Mouse (Mus musculus): ENCODE data around the gene Prrg2. TPM values are rescaled to one million over a fixed set of nuclear protein-coding genes. Genes with fewer than 3 reads are reported as not detected.

Gene Prrg2
- polyA plus RNA-seq, 1 experiment from 2014 or later: 14.5 TPM

DNA sequence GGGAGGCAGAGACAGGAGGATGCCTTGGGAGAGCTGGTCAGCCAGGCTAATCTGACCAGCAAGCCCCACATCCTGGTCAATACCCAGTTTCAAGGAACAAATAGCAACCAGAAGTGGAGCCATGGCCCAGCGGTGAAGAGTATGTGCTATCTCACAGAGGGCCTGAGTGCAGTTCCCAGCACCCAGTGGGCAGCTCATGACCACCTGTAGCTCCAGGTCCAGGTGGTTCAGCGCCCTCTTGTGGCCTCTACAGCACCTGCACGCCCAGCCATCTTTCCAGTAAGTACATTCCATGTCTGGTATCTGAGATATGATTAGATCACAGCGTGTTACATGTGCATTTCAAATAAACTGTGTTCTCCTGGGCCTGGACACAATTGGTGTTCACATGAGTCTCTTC, 23.6 kb upstream of the Prrg2 start:
- peaks cover 28% of the 10 kb centered on the region for H3K36me3 ChIP-seq
- H3K27ac ChIP-seq: no peak overlapping the region
- peaks cover 2% of the 10 kb centered on the region; the same call in 1 of the 2 replicates for H3K4me1 ChIP-seq (replicated peaks)
- WGBS: 80% methylated on average over 4 of the region's 4 CpGs
- no peak overlapping the region for H3K9ac ChIP-seq (replicated peaks)
- H3K27me3 ChIP-seq: no peaks in the 10 kb centered on the region
- H3K4me2 ChIP-seq (replicated peaks): no peak overlapping the region
- H3K9me3 ChIP-seq: no peaks in the 10 kb centered on the region
- no peak overlapping the region for H3K4me3 ChIP-seq (replicated peaks)
- no peak for ATAC-seq

DNA sequence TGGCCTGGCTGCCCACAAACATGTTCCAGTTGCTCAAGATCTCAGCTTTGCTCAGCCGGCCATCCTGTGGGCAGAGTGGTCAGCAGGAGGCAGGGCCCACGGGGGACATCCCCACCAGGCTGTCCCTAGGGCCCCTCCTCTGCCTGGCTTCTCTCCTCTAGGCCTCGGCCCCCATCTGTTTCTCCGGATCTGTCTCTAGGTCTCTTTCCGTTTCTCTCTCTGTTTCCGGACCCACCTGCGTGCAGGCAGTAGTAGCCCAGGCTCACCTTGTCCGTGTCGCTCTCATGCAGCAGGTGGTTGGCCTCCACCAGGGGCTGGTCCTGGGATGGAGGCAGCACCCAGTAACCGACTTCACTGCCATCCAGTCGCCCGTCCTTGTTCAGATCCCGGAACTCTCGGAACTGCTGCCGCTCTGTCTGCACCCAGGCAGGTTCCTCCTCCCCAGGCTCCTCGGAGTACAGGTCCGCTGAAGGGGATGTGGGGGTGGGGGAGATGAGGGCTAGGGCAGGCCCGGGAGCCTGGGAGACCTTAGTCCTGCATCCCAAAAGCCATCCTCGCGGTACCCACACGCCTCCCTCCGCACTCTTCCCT, 20.9 kb upstream of the Prrg2 start:
- H3K36me3 ChIP-seq: peaks cover 28% of the 10 kb centered on the region
- 87% methylated on average over 22 of the region's 22 CpGs for WGBS
- no peaks in the 10 kb centered on the region for H3K27me3 ChIP-seq
- no peak for ATAC-seq
- no peak overlapping the region for H3K9ac ChIP-seq (replicated peaks)
- no peak overlapping the region for H3K27ac ChIP-seq
- no peaks in the 10 kb centered on the region for H3K9me3 ChIP-seq
- 0 out of 2 replicates have a peak, but pooled peaks cover 4% of the 10 kb centered on the region for H3K4me1 ChIP-seq (replicated peaks)
- H3K4me3 ChIP-seq (replicated peaks): no peak overlapping the region
- no peak overlapping the region for H3K4me2 ChIP-seq (replicated peaks)

DNA sequence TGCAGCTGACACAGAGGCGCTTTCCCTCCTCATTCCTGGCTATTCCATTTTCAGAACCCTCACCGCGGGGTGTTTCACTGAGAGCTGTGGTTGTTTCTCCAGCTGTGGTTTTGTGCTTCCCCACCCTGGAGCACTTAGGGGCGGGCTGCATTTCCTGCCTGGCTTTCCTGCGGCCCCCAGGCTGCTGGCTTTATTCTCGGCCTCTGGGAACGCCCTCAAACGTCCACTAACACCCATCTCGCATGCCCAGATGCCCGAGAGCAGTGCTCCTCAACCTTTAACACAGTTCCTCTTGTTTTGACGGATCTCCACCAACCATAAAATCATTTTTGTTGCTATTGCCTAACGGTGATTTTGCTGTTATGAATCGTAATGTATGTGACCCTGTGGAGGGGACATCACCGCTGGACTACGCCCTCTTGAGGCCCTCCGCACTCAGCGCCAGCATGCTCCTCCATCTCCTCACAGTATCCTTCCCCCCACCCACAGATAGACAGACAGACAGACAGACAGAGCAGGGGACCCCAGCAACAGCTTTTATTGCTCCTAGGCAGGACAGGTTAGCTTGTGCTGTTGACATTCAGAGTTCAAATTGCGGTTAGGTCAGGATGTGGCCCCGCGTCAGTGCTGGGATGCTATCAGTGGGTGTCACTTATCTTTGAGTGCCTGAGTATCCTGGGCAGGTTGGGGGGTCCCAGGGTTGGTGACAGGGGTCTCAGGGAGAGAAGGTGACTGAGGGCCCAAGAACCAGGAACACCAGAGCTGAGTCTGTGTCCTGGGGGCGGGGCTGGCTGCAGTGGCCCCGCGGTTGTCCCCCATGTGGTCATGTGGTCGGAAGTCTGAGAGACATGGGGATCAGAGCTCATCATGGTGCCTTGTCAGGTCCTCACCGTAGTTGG, 20.2 kb upstream of the Prrg2 start:
- no peak for ATAC-seq
- H3K4me3 ChIP-seq (replicated peaks): no peak overlapping the region
- no peaks in the 10 kb centered on the region for H3K9me3 ChIP-seq
- no peaks in the 10 kb centered on the region for H3K27me3 ChIP-seq
- no peak overlapping the region for H3K4me2 ChIP-seq (replicated peaks)
- H3K36me3 ChIP-seq: peaks cover 30% of the 10 kb centered on the region
- no peak overlapping the region for H3K9ac ChIP-seq (replicated peaks)
- WGBS: 79% methylated on average over 25 of the region's 25 CpGs
- H3K27ac ChIP-seq: no peak overlapping the region
- 0 out of 2 replicates have a peak, but pooled peaks cover 4% of the 10 kb centered on the region for H3K4me1 ChIP-seq (replicated peaks)

- 45% methylated on average over 5 of the region's 5 CpGs for WGBS
- no peaks in the 10 kb centered on the region for H3K9me3 ChIP-seq
- H3K27me3 ChIP-seq: no peaks in the 10 kb centered on the region
- no peak overlapping the region for H3K4me2 ChIP-seq (replicated peaks)
- H3K4me3 ChIP-seq (replicated peaks): no peak overlapping the region
- H3K9ac ChIP-seq (replicated peaks): no peak overlapping the region
- no peak overlapping the region for H3K27ac ChIP-seq
- 0 out of 2 replicates have a peak, but pooled peaks cover 4% of the 10 kb centered on the region for H3K4me1 ChIP-seq (replicated peaks)
- peaks cover 31% of the 10 kb centered on the region for H3K36me3 ChIP-seq
- no peak for ATAC-seq
These were observed 18.5 kb upstream of the Prrg2 start for GRCm38 (mm10) chr7:45081016-45081415.

DNA sequence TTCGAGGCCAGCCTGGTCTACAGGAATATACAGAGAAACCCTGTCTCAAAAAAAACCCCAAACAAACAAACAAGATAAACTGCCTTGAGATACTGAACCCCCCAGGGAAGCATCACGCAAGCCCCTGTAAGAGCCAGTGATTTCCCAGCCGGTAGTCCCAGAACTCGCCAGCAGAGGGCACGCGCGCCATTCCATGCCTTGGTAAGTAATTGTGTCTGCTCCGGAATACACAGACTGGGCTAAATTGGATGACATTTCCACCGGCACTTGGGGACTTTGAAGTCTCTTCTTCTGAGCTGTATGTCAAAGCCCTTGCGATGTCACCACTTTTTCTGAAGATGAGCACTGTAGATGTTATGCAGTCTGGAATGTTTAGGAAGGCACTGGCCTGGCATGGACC, 17.4 kb upstream of the Prrg2 start:
- Histone ChIP-seq H3K36me3 (peaks cover 40% of the 10 kb centered on the region), H3K4me2 (replicated peaks) (no peak overlapping the region), H3K4me1 (replicated peaks) (0 out of 2 replicates have a peak, but pooled peaks cover 4% of the 10 kb centered on the region), H3K4me3 (replicated peaks) (no peak overlapping the region), H3K9ac (replicated peaks) (no peak overlapping the region), H3K9me3 (no peaks in the 10 kb centered on the region), H3K27me3 (no peaks in the 10 kb centered on the region), H3K27ac (no peak overlapping the region)
- whole genome bisulfite sequencing: 2% methylated on average over 10 of the region's 10 CpGs
- peak; percentile 38 for ATAC-seq

DNA sequence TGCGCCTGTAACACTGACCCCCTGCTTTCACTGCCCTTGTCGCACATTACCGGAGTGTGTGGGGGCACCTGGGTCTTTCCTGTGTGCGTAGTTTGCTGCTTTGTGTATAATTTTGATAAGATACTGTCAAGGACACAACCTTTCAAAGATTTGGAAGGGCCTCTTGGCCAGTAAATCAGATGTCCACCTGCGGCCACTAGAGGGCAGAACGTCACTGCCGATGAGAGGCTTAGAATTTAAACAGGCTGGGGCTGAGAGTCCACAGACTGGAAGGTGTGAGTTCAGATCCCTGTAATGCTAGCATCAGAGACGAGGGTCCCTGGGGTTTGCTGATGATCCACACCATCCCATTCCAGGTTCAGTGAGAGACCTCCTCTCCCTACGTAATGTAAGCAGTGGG, 16.0 kb upstream of the Prrg2 start:
- Histone ChIP-seq H3K4me2 (replicated peaks) (no peak overlapping the region), H3K4me1 (replicated peaks) (0 out of 2 replicates have a peak, but pooled peaks cover 4% of the 10 kb centered on the region), H3K27ac (no peak overlapping the region), H3K27me3 (no peaks in the 10 kb centered on the region), H3K9me3 (no peaks in the 10 kb centered on the region), H3K36me3 (peaks cover 45% of the 10 kb centered on the region), H3K4me3 (replicated peaks) (no peak overlapping the region), H3K9ac (replicated peaks) (no peak overlapping the region)
- 0 out of 2 replicates have a peak, but pooled peaks have one; percentile 37 for ATAC-seq
- WGBS: 39% methylated on average over 9 of the region's 9 CpGs

DNA sequence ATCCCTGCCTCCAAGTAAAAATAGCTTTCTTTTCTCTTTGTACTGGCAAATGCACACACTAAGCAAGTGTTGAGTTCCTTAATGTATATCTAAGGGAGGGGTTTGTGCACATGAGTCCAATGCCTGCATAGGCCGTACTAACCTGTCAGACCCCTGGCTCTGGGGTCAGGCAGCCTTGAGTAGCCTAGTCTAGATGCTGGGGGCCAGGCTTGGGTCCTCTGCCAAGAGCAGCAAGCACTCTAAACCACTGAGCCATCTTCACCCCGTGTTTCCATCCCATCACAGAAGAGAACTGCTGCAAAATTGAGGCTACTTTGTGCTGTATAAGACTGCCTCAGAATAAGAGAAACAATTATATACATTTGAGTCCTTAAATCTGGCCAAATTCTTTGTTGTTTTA, 15.4 kb upstream of the Prrg2 start:
- Histone ChIP-seq H3K4me3 (replicated peaks) (no peak overlapping the region), H3K27me3 (no peaks in the 10 kb centered on the region), H3K4me2 (replicated peaks) (no peak overlapping the region), H3K9me3 (no peaks in the 10 kb centered on the region), H3K4me1 (replicated peaks) (0 out of 2 replicates have a peak, but pooled peaks cover 4% of the 10 kb centered on the region), H3K9ac (replicated peaks) (no peak overlapping the region), H3K36me3 (peaks cover 43% of the 10 kb centered on the region), H3K27ac (no peak overlapping the region)
- WGBS: 92% methylated on average over 2 of the region's 2 CpGs
- ATAC-seq: no peak

GRCm38 (mm10) chr7:45077322-45077721, 14.8 kb upstream of the Prrg2 start:
- 0 out of 2 replicates have a peak, but pooled peaks cover 4% of the 10 kb centered on the region for H3K4me1 ChIP-seq (replicated peaks)
- H3K9ac ChIP-seq (replicated peaks): no peak overlapping the region
- no peak overlapping the region for H3K4me2 ChIP-seq (replicated peaks)
- peaks cover 43% of the 10 kb centered on the region for H3K36me3 ChIP-seq
- ATAC-seq: no peak
- WGBS: 88% methylated on average over 14 of the region's 14 CpGs
- no peak overlapping the region for H3K4me3 ChIP-seq (replicated peaks)
- H3K27ac ChIP-seq: no peak overlapping the region
- H3K27me3 ChIP-seq: no peaks in the 10 kb centered on the region
- no peaks in the 10 kb centered on the region for H3K9me3 ChIP-seq

DNA sequence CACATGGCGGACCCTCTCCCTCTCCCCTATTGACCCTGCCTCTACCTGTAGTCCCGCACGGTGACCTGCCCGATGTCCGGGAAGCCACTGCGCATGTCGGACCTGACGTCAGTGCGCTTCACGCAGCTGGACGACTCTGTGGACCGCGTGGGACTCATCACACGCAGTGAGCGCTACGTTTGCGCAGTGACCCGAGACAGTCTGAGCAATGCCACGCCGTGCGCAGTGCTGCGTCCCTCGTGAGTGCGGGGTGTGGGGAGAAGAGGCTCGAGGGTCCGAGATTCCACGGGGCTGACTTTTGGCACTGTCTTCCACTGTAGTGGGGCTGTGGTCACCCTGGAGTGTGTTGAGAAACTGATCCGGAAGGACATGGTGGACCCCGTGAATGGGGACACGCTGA, 14.0 kb upstream of the Prrg2 start:
- no peak overlapping the region for H3K4me3 ChIP-seq (replicated peaks)
- WGBS: 91% methylated on average over 30 of the region's 30 CpGs
- H3K9me3 ChIP-seq: no peaks in the 10 kb centered on the region
- no peak overlapping the region for H3K4me2 ChIP-seq (replicated peaks)
- no peak overlapping the region for H3K9ac ChIP-seq (replicated peaks)
- H3K4me1 ChIP-seq (replicated peaks): 0 out of 2 replicates have a peak, but pooled peaks cover 4% of the 10 kb centered on the region
- H3K27me3 ChIP-seq: no peaks in the 10 kb centered on the region
- no peak for ATAC-seq
- no peak overlapping the region for H3K27ac ChIP-seq
- H3K36me3 ChIP-seq: peaks cover 43% of the 10 kb centered on the region

- Histone ChIP-seq H3K27ac (no peak overlapping the region), H3K4me1 (replicated peaks) (0 out of 2 replicates have a peak, but pooled peaks cover 4% of the 10 kb centered on the region), H3K27me3 (no peaks in the 10 kb centered on the region), H3K36me3 (peaks cover 43% of the 10 kb centered on the region), H3K9me3 (no peaks in the 10 kb centered on the region), H3K9ac (replicated peaks) (no peak overlapping the region), H3K4me3 (replicated peaks) (no peak overlapping the region), H3K4me2 (replicated peaks) (no peak overlapping the region)
- WGBS: 92% methylated on average over 4 of the region's 4 CpGs
- ATAC-seq: no peak
These were observed 12.9 kb upstream of the Prrg2 start for GRCm38 (mm10) chr7:45075405-45075804.

DNA sequence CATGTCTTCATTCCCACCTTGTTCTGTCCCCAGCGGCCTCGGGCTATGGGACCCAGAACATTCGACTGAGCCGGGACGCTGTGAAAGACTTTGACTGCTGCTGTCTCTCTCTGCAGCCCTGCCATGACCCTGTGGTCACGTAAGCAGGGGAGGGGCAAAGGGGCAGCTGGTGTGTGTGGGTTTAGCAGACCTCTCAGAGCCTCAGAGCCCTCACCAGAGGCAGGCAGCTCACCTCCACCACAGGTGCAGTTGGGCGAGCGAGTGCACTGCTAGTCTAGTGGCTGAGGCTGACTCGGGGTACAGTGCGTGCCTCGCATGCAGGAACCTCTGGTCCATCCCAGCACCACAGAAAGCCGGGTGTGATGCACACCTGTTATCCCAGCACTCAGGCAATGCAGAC, 11.5 kb upstream of the Prrg2 start:
- Histone ChIP-seq H3K9ac (replicated peaks) (peak overlapping the region; percentile 28; the same call in 1 of the 2 replicates), H3K4me2 (replicated peaks) (no peak overlapping the region), H3K36me3 (peaks cover 43% of the 10 kb centered on the region), H3K27ac (no peak overlapping the region), H3K4me3 (replicated peaks) (no peak overlapping the region), H3K27me3 (no peaks in the 10 kb centered on the region), H3K9me3 (no peaks in the 10 kb centered on the region), H3K4me1 (replicated peaks) (no peaks in the 10 kb centered on the region)
- 93% methylated on average over 12 of the region's 12 CpGs for WGBS
- ATAC-seq: no peak

GRCm38 (mm10) chr7:45073171-45073707, 10.8 kb upstream of the Prrg2 start:
- WGBS: 84% methylated on average over 7 of the region's 7 CpGs

More at GRCm38 (mm10) chr7:45073171-45073707, 10.8 kb upstream of the Prrg2 start:
- Histone ChIP-seq H3K9ac (replicated peaks) (0 out of 2 replicates have a peak overlapping the region, but pooled peaks have one; percentile 28), H3K4me1 (replicated peaks) (no peaks in the 10 kb centered on the region), H3K36me3 (peaks cover 43% of the 10 kb centered on the region), H3K4me3 (replicated peaks) (no peak overlapping the region), H3K4me2 (replicated peaks) (no peak overlapping the region), H3K27ac (no peak overlapping the region), H3K9me3 (no peaks in the 10 kb centered on the region), H3K27me3 (no peaks in the 10 kb centered on the region)
- ATAC-seq: no peak

All from midbrain, embryonic 13.5 days (tissue).